Mouse (Mus musculus): Measurements from ENCODE around the gene Pwp2. TPM values are rescaled to one million over a fixed set of nuclear protein-coding genes. Genes with fewer than 3 reads are reported as not detected.

Gene Pwp2
- polyA plus RNA-seq (2015; fragmentation: Nextera tagmentation; extraction: Ambion mirVana), result 10.4 and 11.6 TPM in 2 replicates

GRCm38 (mm10) chr10:78184531-78185380 is at the start of gene Pwp2:
Gene Pwp2 (minus strand): TSS chr10:78185149.

GRCm38 (mm10) chr10:78169281-78170042 is 15.5 kb downstream of the Pwp2 start, which contains the start of gene D10Jhu81e:
Gene D10Jhu81e (minus strand): TSS chr10:78169782.

Other genes with a start within 250 kb of the Pwp2 start
- gene Trpm2, start 214.6 kb downstream of the Pwp2 start, polyA plus RNA-seq (2015; fragmentation: Nextera tagmentation; extraction: Ambion mirVana), result 8.9 and 10.4 TPM in 2 replicates
- 65.9 and 70.1 TPM in 2 replicates for gene 1810043G02Rik, start 206.6 kb downstream of the Pwp2 start, polyA plus RNA-seq (2015; fragmentation: Nextera tagmentation; extraction: Ambion mirVana)
- 82.9 and 88.0 TPM in 2 replicates for gene Pfkl, start 175.1 kb downstream of the Pwp2 start, polyA plus RNA-seq (2015; fragmentation: Nextera tagmentation; extraction: Ambion mirVana)
- not detected in 2 replicates for gene Dnmt3l, start 143.2 kb downstream of the Pwp2 start, polyA plus RNA-seq (2015; fragmentation: Nextera tagmentation; extraction: Ambion mirVana)
- 0.19 and 0.40 TPM in 2 replicates for gene Aire, start 141.5 kb downstream of the Pwp2 start, polyA plus RNA-seq (2015; fragmentation: Nextera tagmentation; extraction: Ambion mirVana)
- 1.7 TPM in 2 replicates for gene Icosl, start 115.8 kb downstream of the Pwp2 start, polyA plus RNA-seq (2015; fragmentation: Nextera tagmentation; extraction: Ambion mirVana)
- gene D10Jhu81e, start 15.4 kb downstream of the Pwp2 start, polyA plus RNA-seq (2015; fragmentation: Nextera tagmentation; extraction: Ambion mirVana), result 34.7 and 35.0 TPM in 2 replicates
- gene Trappc10, start 59.5 kb upstream of the Pwp2 start, polyA plus RNA-seq (2015; fragmentation: Nextera tagmentation; extraction: Ambion mirVana), result 43.8 and 48.7 TPM in 2 replicates
- 136 and 147 TPM in 2 replicates for gene Agpat3, start 167.3 kb upstream of the Pwp2 start, polyA plus RNA-seq (2015; fragmentation: Nextera tagmentation; extraction: Ambion mirVana)
- gene Rrp1, start 227.9 kb upstream of the Pwp2 start, polyA plus RNA-seq (2015; fragmentation: Nextera tagmentation; extraction: Ambion mirVana), result 395 and 440 TPM in 2 replicates
- gene Cstb, start 240.5 kb upstream of the Pwp2 start, polyA plus RNA-seq (2015; fragmentation: Nextera tagmentation; extraction: Ambion mirVana), result 130 and 172 TPM in 2 replicates